Mouse (Mus musculus) activated CD4-positive, CD25-positive, alpha-beta regulatory T cell, adult 4 months (primary cell): ENCODE measurements at regions not wholly inside any gene's neighbourhood (a gene's known extent, or its start where the extent isn't known, plus 50 kb on each side); places are given as distances from the start of the nearest gene placed in this dataset.
A peak's percentile ranks its signal among the peaks of the same experiment; 100 is the strongest.

Source experiments
- ATAC-seq: one replicate; pipeline ENCODE4 v1.8.0; 2017

- no peak for ATAC-seq
Observed at GRCm38 (mm10) chr7:36090291-36091123, 287.7 kb upstream of the Zfp507 start.

GRCm38 (mm10) chr7:36087598-36087997 is 284.8 kb upstream of the Zfp507 start:
- ATAC-seq: no peak

- ATAC-seq: no peak
Observed at GRCm38 (mm10) chr7:36078666-36079065, 275.9 kb upstream of the Zfp507 start.

GRCm38 (mm10) chr7:36078089-36078654 is 275.4 kb upstream of the Zfp507 start:
- no peak for ATAC-seq

- ATAC-seq: no peak
Observed at GRCm38 (mm10) chr7:36077271-36077670, 274.5 kb upstream of the Zfp507 start.

- no peak for ATAC-seq
Observed at GRCm38 (mm10) chr7:36076021-36076441, 273.2 kb upstream of the Zfp507 start.

GRCm38 (mm10) chr7:36071774-36072173 is 269.0 kb upstream of the Zfp507 start:
- ATAC-seq: no peak

- ATAC-seq: no peak
Observed at GRCm38 (mm10) chr7:36066725-36067124, 263.9 kb upstream of the Zfp507 start.

GRCm38 (mm10) chr7:36061679-36062078 is 258.9 kb upstream of the Zfp507 start:
- ATAC-seq: no peak

- ATAC-seq: no peak
Observed at GRCm38 (mm10) chr7:36060426-36060825, 257.6 kb upstream of the Zfp507 start.

- no peak for ATAC-seq
Observed at GRCm38 (mm10) chr7:36046053-36046452, 243.2 kb upstream of the Zfp507 start.

GRCm38 (mm10) chr7:36031881-36032280 is 229.1 kb upstream of the Zfp507 start:
- ATAC-seq: no peak

- ATAC-seq: no peak
Observed at GRCm38 (mm10) chr7:36023015-36023414, 220.2 kb upstream of the Zfp507 start.

- no peak for ATAC-seq
Observed at GRCm38 (mm10) chr7:36022489-36022888, 219.7 kb upstream of the Zfp507 start.

- no peak for ATAC-seq
Observed at GRCm38 (mm10) chr7:36016926-36017753, 214.3 kb upstream of the Zfp507 start.

GRCm38 (mm10) chr7:35996609-35997008 is 193.8 kb upstream of the Zfp507 start:
- ATAC-seq: no peak

GRCm38 (mm10) chr7:35992511-35992910 is 189.7 kb upstream of the Zfp507 start:
- no peak for ATAC-seq

- peak; percentile 40 for ATAC-seq
Observed at GRCm38 (mm10) chr7:35991141-35991540, 188.3 kb upstream of the Zfp507 start.

GRCm38 (mm10) chr7:35989456-35989855 is 186.7 kb upstream of the Zfp507 start:
- no peak for ATAC-seq

GRCm38 (mm10) chr7:35988449-35989109 is 185.8 kb upstream of the Zfp507 start:
- no peak for ATAC-seq

- no peak for ATAC-seq
Observed at GRCm38 (mm10) chr7:35977986-35978385, 175.2 kb upstream of the Zfp507 start.

- ATAC-seq: no peak
Observed at GRCm38 (mm10) chr7:35958731-35959130, 155.9 kb upstream of the Zfp507 start.

- ATAC-seq: no peak
Observed at GRCm38 (mm10) chr7:35958052-35958451, 155.2 kb upstream of the Zfp507 start.
